Mouse (Mus musculus) embryonic fibroblast, embryonic 13.5 days (primary cell): ENCODE measurements around the gene Ost4. TPM values are rescaled to one million over a fixed set of nuclear protein-coding genes. Genes with fewer than 3 reads are reported as not detected.

Experiments used
- H3K27ac ChIP-seq: 2 replicates; pipeline ENCODE4 v1.5.1; 2012; ENCODE audit warnings: low read length, control low read depth, inconsistent platforms; ENCODE audit not compliant: insufficient read depth
- H3K4me1 ChIP-seq: 2 replicates; pipeline ENCODE4 v1.6.1; 2011; ENCODE audit warnings: low read length; ENCODE audit not compliant: control insufficient read depth, insufficient read depth
- H3K4me3 ChIP-seq: 2 replicates; pipeline ENCODE4 v1.5.1; 2011; ENCODE audit warnings: mild to moderate bottlenecking, control low read depth, low read length; ENCODE audit not compliant: insufficient read depth
- CTCF ChIP-seq: IDR thresholded peaks from 2 replicates; pipeline ENCODE4 v1.5.1; 2011; ENCODE audit warnings: mild to moderate bottlenecking, control low read depth, low read length, moderate library complexity, borderline replicate concordance; ENCODE audit not compliant: insufficient read depth
- POLR2A ChIP-seq: IDR thresholded peaks from 2 replicates; pipeline ENCODE4 v1.6.1; 2011; ENCODE audit warnings: low read depth, mild to moderate bottlenecking, control low read depth, low read length, moderate library complexity
- polyA plus RNA-seq: library from polyadenylated mRNA; stranded (reverse); fragments of >200 nt; gene quantifications from 2 replicates; pipeline ENCODE4 v1.2.4, GENCODE M21; 2011; ENCODE audit warnings: low read depth; ENCODE audit not compliant: missing spikeins, insufficient read length

The Ost4 gene
- polyA plus RNA-seq, 1 experiment: 354 TPM

- peak; percentile 60; the same call in 1 of the 2 replicates for TF ChIP-seq CTCF
- TF ChIP-seq POLR2A: peak; percentile 57
- H3K4me1 ChIP-seq: peaks cover 3% of the 10 kb centered on the region; the same call in 1 of the 2 replicates
- H3K27ac ChIP-seq: no peak within 1 kb of the TSS
- H3K4me3 ChIP-seq: peak within 1 kb of the TSS; percentile 20
Measured at GRCm38 (mm10) chr5:30944956-30945781, 37.6 kb upstream of the Ost4 start, which contains the start of gene Cgref1. Cgref1 (minus strand) TSS chr5:30945591.

- TF ChIP-seq POLR2A: no peak
- no peak for TF ChIP-seq CTCF
Measured at GRCm38 (mm10) chr5:30944344-30944743, 36.8 kb upstream of the Ost4 start.

GRCm38 (mm10) chr5:30943004-30943403 lies 35.4 kb upstream of the Ost4 start:
- Histone ChIP-seq H3K27ac (no peak overlapping the region), H3K4me3 (no peak overlapping the region), H3K4me1 (peaks cover 3% of the 10 kb centered on the region; the same call in 1 of the 2 replicates)
- TF ChIP-seq POLR2A (no peak), CTCF (no peak)

More at GRCm38 (mm10) chr5:30944344-30944743, 36.8 kb upstream of the Ost4 start:
- Histone ChIP-seq H3K4me3 (no peak overlapping the region), H3K27ac (no peak overlapping the region), H3K4me1 (peaks cover 3% of the 10 kb centered on the region; the same call in 1 of the 2 replicates)

- Histone ChIP-seq H3K4me3 (no peak overlapping the region), H3K4me1 (0 out of 2 replicates have a peak, but pooled peaks cover 2% of the 10 kb centered on the region), H3K27ac (no peak overlapping the region)
- TF ChIP-seq CTCF: no peak
Measured at GRCm38 (mm10) chr5:30934725-30935461, 27.3 kb upstream of the Ost4 start.

GRCm38 (mm10) chr5:30933705-30934104 lies 26.1 kb upstream of the Ost4 start:
- no peak for TF ChIP-seq POLR2A
- Histone ChIP-seq H3K27ac (no peak overlapping the region), H3K4me1 (0 out of 2 replicates have a peak, but pooled peaks cover 2% of the 10 kb centered on the region), H3K4me3 (no peak overlapping the region)

- no peak overlapping the region for H3K4me3 ChIP-seq
- no peak for TF ChIP-seq POLR2A
- 0 out of 2 replicates have a peak, but pooled peaks cover 2% of the 10 kb centered on the region for H3K4me1 ChIP-seq
- H3K27ac ChIP-seq: no peak overlapping the region
Measured at GRCm38 (mm10) chr5:30931378-30931777, 23.8 kb upstream of the Ost4 start.

GRCm38 (mm10) chr5:30930846-30931245 lies 23.3 kb upstream of the Ost4 start:
- no peak overlapping the region for H3K4me3 ChIP-seq

GRCm38 (mm10) chr5:30930121-30930520 lies 22.5 kb upstream of the Ost4 start:
- Histone ChIP-seq H3K4me3 (no peak overlapping the region), H3K27ac (no peak overlapping the region), H3K4me1 (0 out of 2 replicates have a peak, but pooled peaks cover 2% of the 10 kb centered on the region)
- TF ChIP-seq CTCF (0 out of 2 replicates have a peak, but pooled peaks have one; percentile 28), POLR2A (no peak)

More at GRCm38 (mm10) chr5:30930846-30931245, 23.3 kb upstream of the Ost4 start:
- Histone ChIP-seq H3K4me1 (0 out of 2 replicates have a peak, but pooled peaks cover 2% of the 10 kb centered on the region), H3K27ac (no peak overlapping the region)
- no peak for TF ChIP-seq POLR2A
- TF ChIP-seq CTCF: no peak

GRCm38 (mm10) chr5:30927945-30928529 lies 20.4 kb upstream of the Ost4 start:
- TF ChIP-seq CTCF (no peak), POLR2A (0 out of 2 replicates have a peak, but pooled peaks have one; percentile 5)
- Histone ChIP-seq H3K4me3 (no peak overlapping the region), H3K4me1 (0 out of 2 replicates have a peak, but pooled peaks cover 2% of the 10 kb centered on the region), H3K27ac (no peak overlapping the region)

- no peak overlapping the region for H3K4me3 ChIP-seq
- no peak for TF ChIP-seq POLR2A
- TF ChIP-seq CTCF: no peak
- H3K4me1 ChIP-seq: peaks cover 4% of the 10 kb centered on the region; the same call in 1 of the 2 replicates
- no peak overlapping the region for H3K27ac ChIP-seq
Measured at GRCm38 (mm10) chr5:30926073-30926472, 18.5 kb upstream of the Ost4 start.
